10 mouse cellular contexts compared by ENCODE assay signal in the genomic region with DNA sequence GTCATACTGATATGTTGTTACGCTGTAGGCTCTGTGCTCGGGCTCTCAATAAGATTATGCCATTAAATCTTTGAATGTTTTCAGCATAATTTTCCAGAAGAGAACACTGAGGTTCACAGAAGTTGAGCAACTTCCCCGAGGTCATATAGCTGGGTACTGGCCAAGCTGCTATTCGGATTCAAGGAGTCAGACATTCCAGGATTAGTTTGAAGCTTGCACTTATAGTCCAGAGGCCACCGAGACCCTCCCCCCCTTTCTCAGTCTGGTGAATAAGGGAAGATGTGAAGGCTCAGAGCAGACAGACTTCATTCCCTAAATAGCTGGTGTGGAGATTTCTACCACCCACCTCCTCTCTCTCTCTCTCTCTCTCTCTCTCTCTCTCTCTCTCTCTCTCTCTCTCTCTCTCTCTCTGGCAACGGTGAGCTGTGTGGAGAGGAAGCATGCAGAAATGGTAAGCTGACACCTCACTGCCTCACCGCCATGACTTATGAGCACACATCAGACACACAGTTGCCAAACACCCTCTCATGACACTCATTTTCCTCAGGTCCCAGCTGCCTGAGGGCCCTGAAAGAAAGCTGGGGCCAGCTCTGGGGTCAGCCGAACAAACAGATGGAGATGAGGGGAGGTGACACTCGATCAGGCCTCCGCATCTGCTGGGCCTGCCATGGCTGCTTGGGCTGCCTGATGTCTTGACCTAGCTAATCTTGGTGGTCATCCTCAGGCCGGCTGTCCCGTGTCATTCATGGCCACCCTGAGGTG.
DNase-seq lines count a peak whose midpoint lies in the region; ATAC-seq and TF ChIP-seq lines count a peak whose summit lies in the region.
"Had no signal": no experiment of that assay in that cellular context is flagged by ENCODE, and none has a peak within 500 bp of the region (broad histone marks: within the 10 kb centered on the region; RNA-seq: fewer than 3 reads in every experiment).

No protein-coding gene starts in this region.

- H3K4me1 ChIP-seq in heart, postnatal 0 days (ENCODE audit: control insufficient read depth, insufficient read depth), result no peaks in the 10 kb centered on the region
- H3K4me1 ChIP-seq in midbrain, embryonic 11.5 days (ENCODE audit: control insufficient read depth, insufficient read depth, low read length), result no peaks in the 10 kb centered on the region; the same call in 1 of the 2 replicates
- no peaks in the 10 kb centered on the region for H3K4me1 ChIP-seq in midbrain, embryonic 14.5 days (ENCODE audit: control insufficient read depth, insufficient read depth, low read length)
- H3K4me1 ChIP-seq in embryonic facial prominence, embryonic 10.5 days, result peaks cover 38% of the 10 kb centered on the region
- peaks cover 4% of the 10 kb centered on the region; the same call in 1 of the 2 replicates for H3K4me1 ChIP-seq in stomach, embryonic 14.5 days (ENCODE audit: control insufficient read depth, insufficient read depth, low read length)

- WGBS in heart, postnatal 0 days, result 46% methylated on average over 12 of the region's 12 CpGs
- WGBS in midbrain, embryonic 11.5 days, result 62% methylated on average over 12 of the region's 12 CpGs
- WGBS in midbrain, embryonic 14.5 days, result 65% methylated on average over 12 of the region's 12 CpGs
- 43% methylated on average over 12 of the region's 12 CpGs for WGBS in embryonic facial prominence, embryonic 10.5 days
- 34% methylated on average over 12 of the region's 12 CpGs for WGBS in stomach, embryonic 14.5 days

- TF ChIP-seq EP300 in heart, postnatal 0 days (IDR thresholded peaks at IDR 0.05; ENCODE audit: low read depth), result no peak

- no peak for TF ChIP-seq CTCF in heart, postnatal 0 days (IDR thresholded peaks at IDR 0.05; ENCODE audit: low read depth)

- H3K27ac ChIP-seq in heart, postnatal 0 days (ENCODE audit: low read depth), result no peak overlapping the region
- H3K27ac ChIP-seq in midbrain, embryonic 11.5 days (ENCODE audit: low read depth, low read length), result no peak overlapping the region
- no peak overlapping the region for H3K27ac ChIP-seq in midbrain, embryonic 14.5 days (replicated peaks; ENCODE audit: low read depth, low read length)
- peak overlapping the region; percentile 65 for H3K27ac ChIP-seq in embryonic facial prominence, embryonic 10.5 days (replicated peaks)
- peak overlapping the region; percentile 15; the same call in 1 of the 2 replicates for H3K27ac ChIP-seq in stomach, embryonic 14.5 days (ENCODE audit: low read length)

- peak; percentile 29 for DNase-seq in heart, postnatal 0 days (ENCODE audit: low spot score)
- no peak for DNase-seq in heart, adult 9 months (ENCODE audit: low spot score in 2 of 2)
- no peak for DNase-seq in midbrain, embryonic 11.5 days (ENCODE audit: low spot score, missing footprints)
- no peak for DNase-seq in midbrain, embryonic 14.5 days
- peak; percentile 50 for DNase-seq in embryonic facial prominence, embryonic 10.5 days (ENCODE audit: low spot score)
- no peak for DNase-seq in c-Kit-positive CD71-positive TER-119-positive erythroid progenitor cells, embryonic 14.5 days (ENCODE audit: low spot score)
- DNase-seq: heart, postnatal 10 days had no signal

- no peak for ATAC-seq in heart, postnatal 0 days (ENCODE audit: insufficient read depth, low read depth)
- 0 out of 2 replicates have a peak, but pooled peaks have one; percentile 9 for ATAC-seq in midbrain, embryonic 11.5 days (ENCODE audit: low FRiP score)
- no peak for ATAC-seq in midbrain, embryonic 14.5 days (ENCODE audit: low FRiP score, low TSS enrichment)
- no peak for ATAC-seq in stomach, embryonic 14.5 days (ENCODE audit: insufficient number of reproducible peaks, insufficient read depth, low FRiP score, low read depth)
- ATAC-seq in CD4-positive, CD25-positive, alpha-beta regulatory T cell, adult 4 months, result no peak

- H3K9me3 ChIP-seq in heart, postnatal 0 days (replicated peaks; ENCODE audit: control insufficient read depth, low read length), result no peaks in the 10 kb centered on the region
- H3K9me3 ChIP-seq in midbrain, embryonic 11.5 days (ENCODE audit: control insufficient read depth, low read length), result no peaks in the 10 kb centered on the region
- no peaks in the 10 kb centered on the region for H3K9me3 ChIP-seq in midbrain, embryonic 14.5 days (ENCODE audit: control insufficient read depth, low read length)
- H3K9me3 ChIP-seq in embryonic facial prominence, embryonic 10.5 days, result no peaks in the 10 kb centered on the region
- no peaks in the 10 kb centered on the region for H3K9me3 ChIP-seq in stomach, embryonic 14.5 days (ENCODE audit: control insufficient read depth, low read depth, low read length)

- no peak overlapping the region for H3K4me3 ChIP-seq in heart, postnatal 0 days (ENCODE audit: low read depth, low read length)
- H3K4me3 ChIP-seq in midbrain, embryonic 11.5 days (ENCODE audit: low read depth, low read length), result no peak overlapping the region
- no peak overlapping the region for H3K4me3 ChIP-seq in midbrain, embryonic 14.5 days (replicated peaks; ENCODE audit: low read depth, low read length)
- no peak overlapping the region for H3K4me3 ChIP-seq in embryonic facial prominence, embryonic 10.5 days
- no peak overlapping the region for H3K4me3 ChIP-seq in stomach, embryonic 14.5 days (ENCODE audit: low read depth, low read length)
- H3K4me3 ChIP-seq: erythroblast, embryonic 14.5 days had no signal

- H3K36me3 ChIP-seq in heart, postnatal 0 days (replicated peaks; ENCODE audit: control insufficient read depth, insufficient read depth, low read length), result no peaks in the 10 kb centered on the region
- H3K36me3 ChIP-seq in midbrain, embryonic 11.5 days (ENCODE audit: control insufficient read depth, insufficient read depth, low read length), result no peaks in the 10 kb centered on the region
- no peaks in the 10 kb centered on the region for H3K36me3 ChIP-seq in midbrain, embryonic 14.5 days (ENCODE audit: control insufficient read depth, insufficient read depth, low read length)
- H3K36me3 ChIP-seq in embryonic facial prominence, embryonic 10.5 days (replicated peaks), result no peaks in the 10 kb centered on the region
- H3K36me3 ChIP-seq in stomach, embryonic 14.5 days (ENCODE audit: control insufficient read depth, insufficient read depth, low read length), result no peaks in the 10 kb centered on the region

- H3K4me2 ChIP-seq in heart, postnatal 0 days (ENCODE audit: low read depth, low read length), result no peak overlapping the region
- no peak overlapping the region for H3K4me2 ChIP-seq in midbrain, embryonic 11.5 days
- H3K4me2 ChIP-seq in midbrain, embryonic 14.5 days (ENCODE audit: low read length), result no peak overlapping the region
- no peak overlapping the region for H3K4me2 ChIP-seq in stomach, embryonic 14.5 days (replicated peaks; ENCODE audit: low read depth, low read length)

- H3K9ac ChIP-seq in heart, postnatal 0 days (replicated peaks; ENCODE audit: low read depth, low read length), result no peak overlapping the region
- H3K9ac ChIP-seq in midbrain, embryonic 11.5 days (ENCODE audit: low read length), result no peak overlapping the region
- no peak overlapping the region for H3K9ac ChIP-seq in midbrain, embryonic 14.5 days (replicated peaks; ENCODE audit: low read length)
- no peak overlapping the region for H3K9ac ChIP-seq in stomach, embryonic 14.5 days (replicated peaks; ENCODE audit: low read depth, low read length)

- no peaks in the 10 kb centered on the region for H3K27me3 ChIP-seq in heart, postnatal 0 days (ENCODE audit: control insufficient read depth, insufficient read depth, low read length)
- no peaks in the 10 kb centered on the region for H3K27me3 ChIP-seq in midbrain, embryonic 11.5 days (ENCODE audit: control insufficient read depth, insufficient read depth, low read length)
- H3K27me3 ChIP-seq in midbrain, embryonic 14.5 days (ENCODE audit: control insufficient read depth, insufficient read depth, low read length), result no peaks in the 10 kb centered on the region
- no peaks in the 10 kb centered on the region for H3K27me3 ChIP-seq in embryonic facial prominence, embryonic 10.5 days (replicated peaks; ENCODE audit: low read depth, poor library complexity, severe bottlenecking)
- H3K27me3 ChIP-seq in stomach, embryonic 14.5 days (ENCODE audit: control insufficient read depth, insufficient read depth, low read length), result no peaks in the 10 kb centered on the region

Comparison
In these comparisons a context has a peak if more than half of its experiments do, and no peak if none do; other contexts are left out.
1. DNase-seq: peak in heart, postnatal 0 days (single experiment) and embryonic facial prominence, embryonic 10.5 days (single experiment); none in heart, adult 9 months (0 of 2), midbrain, embryonic 11.5 days (single experiment), midbrain, embryonic 14.5 days (single experiment) and c-Kit-positive CD71-positive TER-119-positive erythroid progenitor cells, embryonic 14.5 days (single experiment).
2. H3K27ac ChIP-seq: peak in embryonic facial prominence, embryonic 10.5 days (single experiment) and stomach, embryonic 14.5 days (single experiment); none in heart, postnatal 0 days (single experiment), midbrain, embryonic 11.5 days (single experiment) and midbrain, embryonic 14.5 days (single experiment).